Mouse (Mus musculus): ENCODE results near the gene Nfia.

Nfia gene

DNA sequence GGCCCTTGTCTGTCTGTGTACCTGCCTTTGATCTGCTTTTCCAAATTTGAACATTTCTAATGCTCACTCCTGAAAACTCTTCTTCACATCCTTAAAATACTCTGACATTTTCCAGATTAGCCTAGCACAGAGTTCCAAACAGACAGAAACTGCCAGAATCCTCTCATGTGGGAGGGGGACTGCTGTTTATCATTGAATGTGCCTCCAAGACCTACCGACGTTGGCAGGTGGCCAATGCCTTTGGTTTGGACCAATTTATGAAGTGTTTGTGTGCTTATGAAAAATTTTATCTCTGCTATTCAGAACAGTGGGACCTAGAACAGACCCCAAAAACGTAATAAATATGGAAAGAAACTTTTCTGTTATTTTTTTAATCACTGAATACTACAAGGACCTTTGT lies 103.4 kb downstream of the Nfia start:
- no peak for DNase-seq

DNA sequence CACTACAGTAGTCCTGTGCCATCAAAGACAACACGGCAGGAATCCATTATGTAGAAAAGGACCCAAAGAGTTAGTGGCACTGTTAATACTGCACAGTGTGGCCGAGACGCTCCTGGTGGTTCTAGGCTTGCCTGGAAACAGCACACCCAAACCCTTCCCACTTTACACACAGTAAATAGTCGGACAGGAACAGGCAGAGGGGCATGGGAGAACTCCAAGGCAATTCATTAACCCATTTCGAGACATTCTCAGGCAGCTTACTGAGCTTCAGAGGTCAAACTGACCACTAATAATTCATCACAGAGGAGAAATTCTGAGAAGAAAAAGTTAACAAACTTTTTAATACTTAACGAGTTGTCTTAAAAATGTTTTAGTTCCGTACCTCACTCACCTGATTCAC lies 107.2 kb downstream of the Nfia start:
- peak; percentile 69 for DNase-seq

DNA sequence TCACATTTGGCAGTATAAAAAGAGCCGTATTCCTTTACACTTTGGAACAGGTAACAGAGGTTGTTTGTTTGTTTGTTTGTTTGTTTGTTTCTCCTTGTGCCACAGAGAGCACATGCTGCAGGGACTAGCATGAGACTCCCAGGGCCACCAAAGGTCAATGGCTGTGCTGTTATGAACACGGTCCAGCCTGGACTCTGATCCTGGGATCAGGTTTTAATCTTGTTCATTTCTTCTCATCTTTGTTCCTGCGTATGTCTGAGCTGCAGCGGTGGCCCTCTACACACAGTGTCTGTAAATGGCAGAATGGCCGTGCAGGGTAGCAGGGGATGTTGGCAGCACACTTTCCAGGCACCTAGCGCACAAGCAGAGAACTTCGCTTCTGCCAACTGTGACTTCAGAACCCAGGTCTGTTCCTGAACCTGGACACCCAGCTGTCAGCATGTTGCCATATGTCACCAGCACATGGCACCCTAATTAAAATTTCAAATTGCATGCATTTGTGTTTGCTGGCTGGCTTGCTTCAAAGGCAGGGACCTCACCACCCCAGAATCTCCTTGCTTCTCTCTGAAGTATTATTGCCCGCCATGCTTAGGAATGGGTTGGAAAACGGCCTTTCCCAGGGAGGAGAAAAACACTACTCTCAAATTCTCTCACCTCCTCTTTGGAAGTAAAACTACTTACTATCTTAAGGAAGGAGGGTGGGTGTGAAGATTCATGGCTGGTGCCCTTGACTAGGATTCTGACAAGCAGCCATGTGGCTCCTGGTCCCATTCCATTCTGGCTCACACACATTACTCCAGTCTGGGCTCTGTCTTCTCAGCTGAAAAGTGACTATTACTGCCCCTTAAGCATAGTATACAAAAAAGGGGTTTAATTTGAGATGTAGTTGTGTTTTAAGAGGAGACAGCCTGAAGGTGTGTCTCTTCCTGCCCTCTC lies 107.9 kb downstream of the Nfia start:
- peak; percentile 64 for DNase-seq

DNA sequence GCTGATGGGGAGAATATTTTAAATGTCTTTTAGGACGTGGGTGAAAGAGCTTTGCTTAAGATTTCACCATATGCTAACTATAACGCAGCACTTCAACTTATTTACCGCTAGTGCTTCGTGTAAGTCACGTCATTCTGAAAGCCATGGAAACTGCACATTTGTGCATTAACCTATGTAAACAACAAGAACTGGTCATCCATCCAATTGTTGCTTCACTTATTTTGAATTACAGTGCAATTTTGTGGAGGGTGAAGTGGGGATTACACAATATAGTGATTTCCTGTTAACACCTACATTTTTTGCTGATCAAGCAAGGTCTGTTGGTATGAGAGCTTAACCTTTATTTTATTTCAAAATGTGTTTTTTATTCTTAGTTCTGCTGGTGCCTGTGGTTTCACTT lies 113.0 kb downstream of the Nfia start:
- no peak for DNase-seq

DNA sequence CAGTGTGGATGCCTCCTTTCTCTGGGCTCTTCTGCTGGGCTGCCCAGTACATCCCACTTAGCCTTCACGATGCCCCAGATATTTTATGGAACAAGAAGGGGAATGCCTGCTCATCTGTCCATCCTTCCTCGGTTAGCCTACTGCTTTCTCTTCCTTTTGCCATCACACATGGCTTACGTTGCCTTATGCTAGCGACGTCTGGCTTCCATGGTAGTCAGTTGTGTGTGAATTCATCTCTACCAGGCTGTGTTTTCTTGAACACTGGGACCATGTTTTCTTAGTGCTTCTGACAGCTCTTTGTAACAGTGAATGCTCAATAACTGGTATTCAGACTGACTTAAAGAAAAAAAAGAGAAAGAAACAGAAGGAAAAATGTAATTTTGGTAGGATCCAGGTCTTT lies 113.7 kb downstream of the Nfia start:
- no peak for DNase-seq

DNA sequence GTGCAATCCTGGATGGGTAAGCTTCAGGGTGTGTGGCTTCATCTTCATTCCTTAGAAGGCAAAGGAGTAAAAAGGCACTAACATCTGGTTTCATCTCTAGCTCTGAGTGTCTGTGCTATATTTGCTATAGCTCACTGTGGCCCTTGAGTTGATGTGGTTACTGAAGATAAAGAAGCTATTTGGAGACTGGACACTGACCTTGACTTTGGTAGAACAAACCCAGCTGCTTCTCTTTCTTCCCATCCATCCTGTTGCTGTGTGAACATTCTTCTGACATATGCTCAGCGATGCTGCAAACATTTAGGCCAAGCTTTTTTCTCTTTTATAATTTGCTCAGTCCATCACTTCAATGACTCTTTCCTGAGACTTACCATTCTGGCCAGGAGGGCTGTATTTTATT lies 114.7 kb downstream of the Nfia start:
- no peak for DNase-seq

DNA sequence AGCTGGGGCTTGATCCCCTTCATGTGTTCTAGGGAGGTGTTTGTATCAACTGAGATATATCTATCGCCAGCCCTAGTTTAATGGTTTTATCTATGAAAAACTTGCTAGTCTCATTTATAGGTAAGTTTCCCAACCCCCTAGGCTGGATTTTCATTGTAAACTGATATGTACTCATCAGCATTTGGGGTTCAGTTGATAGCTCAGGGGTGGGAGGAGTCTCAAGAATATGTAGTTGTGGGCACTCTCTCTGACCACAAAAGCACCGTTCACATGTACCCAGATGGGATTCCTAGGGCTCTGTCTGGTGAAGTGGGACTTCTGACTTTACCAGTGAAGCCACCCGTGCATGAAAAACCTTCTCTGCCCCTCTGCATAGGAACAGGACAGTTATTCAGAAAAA lies 118.5 kb downstream of the Nfia start:
- DNase-seq = no peak

DNA sequence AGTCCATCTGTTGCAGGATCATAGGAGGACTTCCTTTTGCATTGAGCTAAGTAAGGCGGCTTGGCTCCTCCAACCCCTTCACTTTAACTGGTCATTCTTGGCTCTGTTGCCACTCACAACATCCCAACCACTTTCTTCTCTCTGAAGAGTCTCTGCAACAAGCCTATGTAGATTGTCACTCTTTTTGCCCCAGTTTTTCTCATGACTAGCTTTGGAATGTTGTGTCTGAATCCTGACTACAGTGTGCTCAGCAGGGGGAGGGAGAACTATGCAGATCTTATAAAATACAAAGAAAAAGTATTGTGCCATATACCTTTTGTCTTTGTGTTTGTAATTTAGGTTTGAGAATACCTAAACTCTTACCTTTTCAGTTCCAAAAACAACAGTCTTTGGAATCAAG lies 119.1 kb downstream of the Nfia start:
- DNase-seq = no peak

DNA sequence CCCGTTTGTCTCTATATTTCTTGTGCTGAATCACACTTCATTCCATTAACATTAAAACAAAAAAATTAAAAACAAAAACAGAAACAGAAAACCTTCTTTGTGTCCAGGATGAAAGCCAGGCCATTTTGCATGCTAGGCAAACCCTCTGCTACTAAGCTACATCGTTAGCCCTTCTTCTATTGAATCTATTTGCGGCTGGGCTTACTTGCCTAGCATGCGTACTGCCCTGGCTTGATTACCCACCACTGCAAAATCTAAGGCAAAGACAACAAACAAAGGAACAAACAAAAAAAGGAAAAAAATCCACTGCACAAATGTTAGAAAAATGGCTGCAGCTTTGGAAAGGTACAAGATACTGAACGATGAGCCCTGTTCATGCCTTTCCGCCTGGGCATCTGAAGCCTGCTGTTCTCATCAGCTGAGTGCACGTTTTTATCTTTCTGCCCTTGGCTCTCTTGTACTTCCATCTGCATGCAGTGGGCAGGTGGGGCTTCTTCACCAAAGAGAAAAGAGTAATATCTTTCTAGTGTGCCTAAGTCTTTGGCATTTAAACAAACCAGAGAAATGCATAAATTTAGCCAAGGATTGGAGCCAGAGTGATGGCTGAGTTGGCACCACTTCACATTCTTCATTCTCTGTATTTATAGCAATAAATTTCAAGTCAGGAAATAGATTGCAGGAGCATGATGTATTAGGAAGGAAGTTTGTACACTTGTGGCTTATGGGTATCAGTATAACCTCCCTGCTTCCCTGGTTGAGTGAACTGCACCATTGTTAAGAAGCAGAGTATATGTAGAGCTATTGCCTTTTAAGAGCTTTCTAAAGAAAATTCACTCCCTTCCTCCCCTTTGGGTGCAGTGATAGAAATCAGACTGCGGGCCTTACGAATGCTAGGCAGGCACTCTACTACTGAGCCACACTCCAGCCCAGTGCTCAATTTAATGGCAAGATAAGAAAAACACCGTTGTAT lies 121.7 kb downstream of the Nfia start:
- no peak for DNase-seq

DNA sequence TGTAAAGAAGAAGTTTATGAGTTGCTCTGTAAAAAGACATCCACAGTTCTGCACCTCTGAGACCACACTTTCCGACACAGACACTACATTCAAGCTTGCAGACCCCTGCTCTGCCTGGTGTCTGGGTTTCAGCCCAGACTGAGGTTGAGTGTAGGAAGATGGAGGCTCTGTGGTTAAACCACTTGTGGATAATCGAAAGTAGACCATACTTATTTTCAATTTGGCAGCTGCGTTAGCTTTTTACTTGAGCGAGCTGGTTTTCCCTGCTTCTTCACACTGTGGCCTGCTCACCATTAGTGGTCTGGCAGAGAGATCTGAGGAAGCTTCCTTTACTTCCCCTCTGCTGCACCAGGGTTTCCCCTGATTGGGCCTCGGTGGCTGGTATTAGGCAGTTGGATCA lies 123.4 kb downstream of the Nfia start:
- no peak for DNase-seq

DNA sequence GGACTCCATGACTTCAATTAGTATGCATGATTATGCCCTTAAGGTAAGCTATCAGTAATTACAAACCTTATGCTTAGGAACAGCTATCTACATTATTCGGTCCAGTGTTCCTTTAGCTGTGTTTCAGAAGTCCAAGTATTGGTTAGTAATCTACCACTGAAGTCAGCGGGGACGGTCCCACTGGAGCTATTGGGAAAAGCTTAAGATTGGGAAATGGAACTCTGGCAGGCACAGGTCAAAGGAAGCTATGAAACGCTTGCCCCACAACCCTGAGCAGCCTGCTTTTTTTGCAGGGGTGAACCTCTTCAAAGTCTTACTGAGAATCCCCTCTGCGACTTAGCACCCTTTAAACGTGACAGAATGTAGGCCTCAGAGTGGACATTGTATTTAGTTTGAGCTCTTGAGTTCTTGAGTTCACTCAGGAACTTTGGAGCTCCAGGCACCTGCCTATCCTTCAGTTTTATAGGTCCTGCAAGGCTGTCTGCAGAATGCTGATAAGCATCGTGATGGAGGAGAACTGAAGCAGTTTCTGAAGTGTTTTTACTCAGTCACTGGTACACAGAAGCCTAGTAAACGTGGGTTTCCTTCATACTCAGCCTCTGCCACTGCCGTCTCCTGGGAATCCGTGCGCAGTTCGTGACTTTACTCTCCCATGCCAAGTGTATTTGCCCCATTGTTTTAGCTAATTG lies 127.9 kb downstream of the Nfia start:
- DNase-seq = no peak

DNA sequence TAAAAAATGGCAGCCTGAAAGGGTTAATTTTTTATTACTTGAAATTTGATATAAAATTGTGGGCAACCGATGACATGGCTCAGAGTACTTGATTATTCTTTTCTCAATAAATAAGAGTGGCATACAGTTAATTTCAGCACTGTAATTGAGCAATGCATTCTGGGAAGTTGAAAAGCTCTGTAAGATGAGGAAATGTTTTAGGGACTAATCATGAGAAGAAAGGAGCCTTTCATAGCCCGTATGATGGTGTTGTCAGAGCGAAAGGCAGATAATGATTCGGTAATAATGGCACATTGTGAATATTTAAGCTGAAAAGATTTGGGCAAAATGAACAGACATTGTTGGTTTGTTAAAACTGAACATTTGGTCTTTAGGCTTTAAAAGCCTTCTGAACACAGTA lies 133.3 kb downstream of the Nfia start:
- no peak for DNase-seq

DNA sequence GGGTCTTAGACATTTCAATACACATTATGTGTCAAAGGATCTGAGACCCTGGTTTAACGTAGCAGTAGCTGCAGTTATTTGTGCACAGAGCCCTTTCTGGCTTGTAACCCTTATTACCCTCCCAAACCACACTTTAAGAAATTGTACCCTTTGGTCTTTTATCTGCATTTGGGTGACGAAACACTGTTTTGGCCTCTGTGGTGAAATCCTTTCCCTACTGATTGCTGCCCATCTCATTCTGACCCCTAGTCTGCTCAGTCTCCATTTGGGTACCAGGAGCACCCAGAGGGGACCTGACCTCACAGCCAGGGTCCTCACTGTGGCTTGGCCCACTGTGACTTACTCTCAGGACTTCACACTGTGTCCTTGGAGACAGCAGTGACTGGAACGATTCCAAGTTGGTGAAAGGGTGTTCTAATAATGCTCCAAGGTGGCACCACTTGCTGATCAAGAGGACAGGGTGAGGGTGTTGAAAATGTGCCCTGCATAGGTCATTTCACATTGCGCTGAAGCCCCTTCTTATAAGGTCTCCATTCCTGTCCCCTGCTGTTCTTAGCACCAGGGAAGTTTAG lies 136.1 kb downstream of the Nfia start:
- peak; percentile 33 for DNase-seq

DNA sequence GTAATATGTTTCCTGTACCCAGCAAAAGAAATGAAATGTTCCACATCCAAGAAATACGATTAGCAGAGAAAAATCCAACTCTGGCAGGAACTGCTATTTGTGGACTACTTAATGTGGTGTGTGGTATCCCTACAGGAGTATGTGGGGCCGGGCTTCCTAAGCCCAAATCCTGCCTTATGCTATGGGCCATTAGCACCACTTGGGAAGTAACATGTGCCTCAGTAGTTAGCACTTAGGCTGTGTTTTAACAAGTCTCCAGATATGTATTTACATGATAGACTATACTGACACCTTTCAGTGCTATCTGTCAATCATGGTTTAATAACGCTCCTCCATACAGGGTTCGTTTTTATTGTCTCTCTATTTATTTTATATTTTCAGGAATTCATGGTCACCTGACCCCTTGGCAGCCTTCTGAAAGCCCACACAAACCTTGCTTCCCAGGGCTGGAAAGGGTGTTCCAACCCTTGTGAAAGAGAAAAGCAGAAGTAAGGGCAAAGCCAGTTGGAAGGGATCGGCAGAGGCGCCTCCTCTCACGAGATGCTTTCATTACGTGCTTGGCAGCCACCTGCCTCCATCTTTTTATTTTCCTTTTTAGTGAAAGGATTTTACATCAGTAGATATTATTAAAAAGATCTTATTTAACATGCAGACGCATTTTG lies 137.7 kb downstream of the Nfia start:
- DNase-seq = no peak

DNA sequence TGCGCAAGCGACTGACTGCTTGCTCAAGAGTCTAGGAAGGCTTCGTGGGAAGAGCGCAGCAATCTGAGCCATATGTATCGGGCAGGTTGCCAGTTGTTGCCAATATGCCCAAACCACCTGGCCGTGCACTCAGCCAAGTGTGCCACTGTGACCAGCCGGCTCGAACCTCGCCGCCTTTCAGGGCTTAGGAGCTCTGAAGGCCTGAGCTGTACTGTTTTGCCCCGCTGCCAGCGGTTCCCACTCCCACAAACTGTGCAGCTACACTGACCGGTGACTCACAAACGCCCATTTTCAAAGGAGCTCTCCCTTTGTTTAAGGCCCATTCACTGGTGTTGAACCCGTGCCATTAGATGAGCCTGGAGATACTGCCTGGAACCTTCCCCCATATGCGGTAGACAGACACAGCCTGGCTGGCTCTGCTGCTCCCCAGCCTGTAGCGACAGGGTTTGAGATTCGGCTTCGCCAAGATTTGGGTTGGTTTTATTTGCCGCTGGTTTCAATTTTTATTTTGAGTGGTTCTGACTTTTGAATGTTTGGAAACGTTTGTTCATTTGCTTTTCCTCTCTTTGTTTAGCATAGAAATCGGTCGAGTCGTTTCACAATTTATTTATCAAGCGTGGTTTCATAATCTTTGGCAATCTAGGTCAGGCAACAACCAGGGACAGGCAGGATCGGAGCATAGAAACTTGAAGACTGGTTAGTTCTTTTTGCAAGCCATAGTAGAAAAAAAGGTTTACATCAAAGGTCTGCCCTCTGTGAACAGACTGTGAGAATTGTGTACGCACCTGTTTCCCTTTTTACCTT lies 138.4 kb downstream of the Nfia start:
- no peak for DNase-seq

DNA sequence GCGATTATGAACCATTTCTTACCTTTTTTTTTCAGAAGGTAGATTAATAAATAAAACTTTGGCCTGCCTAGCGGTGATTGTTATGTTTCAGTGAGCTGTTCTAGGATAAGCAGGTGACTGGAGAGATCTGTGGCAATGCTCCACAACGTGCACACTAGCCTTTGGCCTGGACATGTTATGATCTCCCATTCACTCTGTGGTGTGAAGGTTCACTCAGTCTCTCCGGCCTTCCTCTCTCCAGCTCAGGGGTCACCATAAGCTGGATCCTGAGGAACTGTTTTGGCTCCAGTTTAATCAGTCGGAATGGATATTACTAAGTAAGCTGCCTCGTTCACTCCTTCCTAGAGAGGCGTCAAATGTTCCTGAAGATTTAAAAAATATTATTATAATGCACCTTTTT lies 139.2 kb downstream of the Nfia start:
- peak; percentile 53 for DNase-seq

DNA sequence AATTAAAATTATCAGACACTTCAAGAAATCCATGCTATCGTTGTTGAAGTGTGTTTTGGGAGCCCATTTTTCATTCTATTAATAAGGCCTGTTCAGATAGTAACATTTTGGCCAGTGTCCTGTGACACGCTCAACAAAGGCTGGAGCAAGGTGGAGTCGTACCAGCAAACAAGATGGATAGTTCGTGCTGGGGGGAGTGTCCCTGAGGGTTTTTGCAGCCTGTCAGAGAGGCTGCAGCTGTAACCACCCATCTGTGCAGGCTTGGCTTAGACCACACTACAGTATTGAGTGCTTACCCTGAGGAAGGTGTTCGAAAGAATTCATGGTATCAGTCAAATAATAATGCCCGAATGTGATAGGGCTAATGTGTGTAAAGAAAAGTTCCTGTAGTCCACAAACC lies 139.6 kb downstream of the Nfia start:
- no peak for DNase-seq

DNA sequence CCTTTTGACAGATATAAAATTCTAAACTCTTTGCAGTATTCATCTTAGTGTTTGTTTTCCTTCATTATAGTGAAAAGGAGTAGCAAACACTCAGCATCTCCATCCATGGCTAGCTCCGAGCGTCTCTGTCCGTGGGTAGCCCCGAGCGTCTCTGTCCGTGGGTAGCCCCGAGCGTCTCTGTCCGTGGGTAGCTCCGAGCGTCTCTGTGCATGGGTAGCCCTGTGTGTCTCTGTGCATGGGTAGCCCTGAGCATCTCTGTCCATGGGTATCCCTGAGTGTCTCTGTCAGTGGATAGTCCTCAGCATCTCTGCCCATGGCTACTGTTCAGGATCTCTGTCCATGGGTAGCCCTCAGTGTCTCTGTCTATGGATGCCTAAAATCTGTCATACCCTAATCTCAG lies 140.0 kb downstream of the Nfia start:
- no peak for DNase-seq

DNA sequence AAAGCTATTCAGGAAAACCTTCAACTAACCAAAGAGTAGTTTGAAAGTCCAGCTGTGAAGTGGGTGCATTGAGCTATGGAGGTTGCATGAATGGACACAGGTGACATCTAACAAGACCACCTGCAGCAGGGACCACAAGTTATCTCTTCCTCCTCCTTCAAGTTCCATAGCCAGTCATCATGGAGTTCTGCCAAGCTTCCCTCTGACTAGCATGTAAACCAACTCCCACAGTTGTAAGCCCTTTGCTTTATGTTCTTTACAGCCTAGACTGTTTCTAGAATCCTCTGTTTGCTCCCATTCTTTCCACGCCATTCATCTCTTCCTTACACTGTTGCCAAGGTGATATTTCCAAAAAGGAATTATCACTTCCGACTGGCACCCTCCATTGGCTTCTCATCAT lies 141.8 kb downstream of the Nfia start:
- no peak for DNase-seq

DNA sequence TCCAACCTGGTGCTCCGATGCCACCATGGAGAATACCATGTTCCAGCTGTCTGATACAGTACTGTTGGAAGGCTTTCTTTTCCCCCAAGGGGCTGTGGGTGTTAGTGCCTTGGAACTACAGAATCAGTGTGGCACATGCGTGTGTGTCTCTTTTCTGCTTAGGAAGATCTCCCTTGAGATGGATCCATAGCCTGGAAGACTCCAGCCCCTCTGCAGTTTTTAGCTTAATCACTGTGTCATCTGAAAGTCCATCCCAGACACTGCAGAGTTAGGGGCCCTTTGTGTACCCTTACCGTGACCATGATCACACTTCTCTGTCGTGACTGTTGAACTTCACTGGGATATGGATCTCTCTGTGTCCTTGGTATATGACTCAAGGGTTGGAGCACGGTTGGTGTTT lies 142.2 kb downstream of the Nfia start:
- no peak for DNase-seq

DNA sequence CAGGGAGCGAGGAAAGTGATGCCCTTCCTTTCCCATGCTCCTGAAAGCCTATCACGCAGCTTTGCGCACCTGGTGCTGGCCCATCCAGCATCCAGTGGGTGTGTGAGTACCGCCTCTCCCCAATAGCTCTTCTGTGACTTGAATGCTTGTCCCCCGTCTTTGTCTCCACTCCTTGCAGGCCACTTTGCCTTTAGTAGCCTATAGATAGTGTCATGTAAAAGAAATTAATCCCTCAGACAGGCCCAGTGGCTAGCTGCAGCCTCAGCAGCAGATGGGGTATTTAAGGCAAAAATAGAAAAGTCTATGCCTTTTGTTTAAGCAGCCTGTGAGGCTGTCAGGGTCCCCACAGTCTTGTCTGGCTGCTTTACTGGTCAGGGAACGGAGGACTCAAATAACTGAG lies 145.0 kb downstream of the Nfia start:
- no peak for DNase-seq
